Mouse (Mus musculus) embryonic fibroblast, embryonic 13.5 days (primary cell): ENCODE data around the gene Baat. TPM values are rescaled to one million over a fixed set of nuclear protein-coding genes. Genes with fewer than 3 reads are reported as not detected.
"Not testable (repeated sequence)": the region's sequence is repeated elsewhere in the genome, so short reads cannot be mapped to it uniquely, and the experiment has no call there.

Experiments used
- H3K27ac ChIP-seq: 2 replicates; pipeline ENCODE4 v1.5.1; 2012; ENCODE audit warnings: low read length, control low read depth, inconsistent platforms; ENCODE audit not compliant: insufficient read depth
- H3K4me1 ChIP-seq: 2 replicates; pipeline ENCODE4 v1.6.1; 2011; ENCODE audit warnings: low read length; ENCODE audit not compliant: control insufficient read depth, insufficient read depth
- H3K4me3 ChIP-seq: 2 replicates; pipeline ENCODE4 v1.5.1; 2011; ENCODE audit warnings: mild to moderate bottlenecking, control low read depth, low read length; ENCODE audit not compliant: insufficient read depth
- CTCF ChIP-seq: IDR thresholded peaks from 2 replicates; pipeline ENCODE4 v1.5.1; 2011; ENCODE audit warnings: mild to moderate bottlenecking, control low read depth, low read length, moderate library complexity, borderline replicate concordance; ENCODE audit not compliant: insufficient read depth
- POLR2A ChIP-seq: IDR thresholded peaks from 2 replicates; pipeline ENCODE4 v1.6.1; 2011; ENCODE audit warnings: low read depth, mild to moderate bottlenecking, control low read depth, low read length, moderate library complexity
- polyA plus RNA-seq: library from polyadenylated mRNA; stranded (reverse); fragments of >200 nt; gene quantifications from 2 replicates; pipeline ENCODE4 v1.2.4, GENCODE M21; 2011; ENCODE audit warnings: low read depth; ENCODE audit not compliant: missing spikeins, insufficient read length

Gene Baat
- polyA plus RNA-seq, 1 experiment, result not detected

- H3K27ac ChIP-seq, result no peak overlapping the region
- no peaks in the 10 kb centered on the region for H3K4me1 ChIP-seq
- no peak overlapping the region for H3K4me3 ChIP-seq
- no peak for TF ChIP-seq POLR2A
- no peak for TF ChIP-seq CTCF
Observed at GRCm38 (mm10) chr4:49456171-49456570, 50.2 kb downstream of the Baat start.

- no peak overlapping the region for H3K27ac ChIP-seq
- TF ChIP-seq CTCF (no peak), POLR2A (no peak)
- H3K4me1 ChIP-seq, result no peaks in the 10 kb centered on the region
- H3K4me3 ChIP-seq, result no peak overlapping the region
Observed at GRCm38 (mm10) chr4:49451848-49452551, 54.4 kb downstream of the Baat start.

- H3K27ac ChIP-seq, H3K4me1 ChIP-seq, H3K4me3 ChIP-seq: not testable (repeated sequence)
Observed at GRCm38 (mm10) chr4:49451133-49451847, 55.1 kb downstream of the Baat start.

Other genes starting within 250 kb of the Baat start
- gene Acnat2, start 98.4 kb downstream of the Baat start, polyA plus RNA-seq, result not detected in 2 replicates
- not detected in 2 replicates for gene Acnat1, start 32.6 kb downstream of the Baat start, polyA plus RNA-seq
- gene Mrpl50, start 14.5 kb upstream of the Baat start, polyA plus RNA-seq, result 33.4 and 41.7 TPM in 2 replicates
- gene Zfp189, start 14.6 kb upstream of the Baat start, polyA plus RNA-seq, result 5.0 and 7.1 TPM in 2 replicates
- gene Aldob, start 43.0 kb upstream of the Baat start, polyA plus RNA-seq, result not detected in 2 replicates
- gene Tmem246, start 91.3 kb upstream of the Baat start, polyA plus RNA-seq, result 7.1 and 9.6 TPM in 2 replicates
- gene Rnf20, start 125.4 kb upstream of the Baat start, polyA plus RNA-seq, result 60.5 and 62.5 TPM in 2 replicates
- not detected in 2 replicates for gene Ppp3r2, start 175.5 kb upstream of the Baat start, polyA plus RNA-seq